Mouse (Mus musculus): ENCODE results near the gene Misp.

DNA sequence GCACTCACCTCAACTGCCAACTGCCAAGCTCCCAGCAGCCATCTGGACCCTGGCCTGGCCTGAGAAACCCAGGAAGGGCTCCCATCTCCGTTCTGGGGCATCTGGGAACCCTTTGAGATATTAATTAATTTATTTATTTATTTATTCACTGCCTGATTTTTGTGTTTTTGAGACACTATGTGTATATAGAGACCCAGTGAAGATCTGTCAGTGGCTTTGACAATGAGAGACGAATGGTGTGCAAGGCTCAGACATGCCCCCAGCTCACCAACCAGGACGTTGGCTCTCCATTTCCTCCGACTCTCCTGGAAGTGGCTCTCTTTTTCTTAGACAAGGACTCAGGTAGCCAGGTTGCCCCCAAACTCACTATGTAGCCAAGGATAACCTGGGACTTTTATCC lies 29.9 kb upstream of the Misp start, which contains the start of gene Prss57:
- TF ChIP-seq CTCF (IDR thresholded peaks at IDR 0.05): no peak
- TF ChIP-seq EP300 (IDR thresholded peaks at IDR 0.05): no peak
